Mouse (Mus musculus) testis, adult 2 months (tissue): ENCODE results near the gene Itgal.
A peak's percentile ranks its signal among the peaks of the same experiment; 100 is the strongest.

Experiments used
- CTCF ChIP-seq: fragments of 200-500 bp; IDR thresholded peaks from 2 replicates; pipeline ENCODE4 v1.5.1; 2012; ENCODE audit warnings: low read depth, mild to moderate bottlenecking, inconsistent platforms, low read length, moderate library complexity; ENCODE audit not compliant: control insufficient read depth, insufficient read depth, insufficient replicate concordance
- POLR2A ChIP-seq: fragments of 200-500 bp; IDR thresholded peaks from 2 replicates; pipeline ENCODE4 v1.6.1; 2012; ENCODE audit warnings: low read depth, mild to moderate bottlenecking, inconsistent platforms, low read length, moderate library complexity; ENCODE audit not compliant: control insufficient read depth

DNA sequence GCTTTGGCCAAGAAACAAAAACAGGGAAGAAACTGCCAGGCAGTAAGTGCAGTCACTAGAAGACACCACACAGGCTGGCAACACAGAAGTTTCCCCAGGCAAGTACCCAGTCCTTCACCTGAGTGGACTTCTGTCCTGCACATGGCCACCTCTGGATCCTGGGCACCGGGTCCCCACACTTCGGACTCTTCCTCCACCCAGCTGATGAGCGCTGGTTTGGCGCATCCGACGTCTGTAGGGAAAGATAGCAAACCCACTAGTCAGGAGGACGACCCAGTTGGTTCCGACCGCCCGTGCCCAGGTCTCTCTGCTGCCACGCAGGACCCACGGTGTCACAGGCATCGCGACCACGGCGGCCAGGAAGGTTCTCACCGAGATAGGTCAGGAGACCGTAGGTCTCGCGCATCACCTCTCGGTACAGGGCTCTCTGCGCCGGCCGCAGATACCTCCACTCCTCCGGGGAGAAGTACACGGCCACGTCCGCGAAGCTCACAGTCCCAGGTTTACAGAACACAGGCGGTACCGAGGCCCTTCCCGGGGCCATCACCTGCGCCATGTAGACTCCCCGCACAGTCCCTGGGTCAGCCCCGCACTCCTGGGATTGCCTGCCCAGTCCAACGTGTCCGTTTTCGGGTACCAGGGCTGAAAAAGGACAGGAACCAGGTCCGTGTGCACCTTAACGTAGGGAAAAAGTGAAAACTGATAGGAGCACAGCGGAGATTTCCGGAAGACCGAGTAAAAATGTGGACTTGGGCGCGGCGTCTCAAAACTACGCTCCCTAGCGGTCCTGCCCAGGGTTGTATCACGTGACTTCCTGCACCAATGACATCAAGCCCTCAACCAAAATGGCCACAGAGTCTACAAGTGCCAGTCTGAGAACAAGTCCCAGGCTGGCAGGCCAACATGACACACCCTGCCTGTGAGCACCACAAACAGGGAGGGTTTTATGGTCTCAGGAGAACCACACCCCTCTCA, 79.5 kb downstream of the Itgal start, which contains the start of gene Zfp747:
- TF ChIP-seq CTCF = peak; percentile 50; the same call in 1 of the 2 replicates
- 0 out of 2 replicates have a peak, but pooled peaks have one; percentile 18 for TF ChIP-seq POLR2A
